9 mouse cellular contexts compared by ENCODE assay signal in the genomic region with DNA sequence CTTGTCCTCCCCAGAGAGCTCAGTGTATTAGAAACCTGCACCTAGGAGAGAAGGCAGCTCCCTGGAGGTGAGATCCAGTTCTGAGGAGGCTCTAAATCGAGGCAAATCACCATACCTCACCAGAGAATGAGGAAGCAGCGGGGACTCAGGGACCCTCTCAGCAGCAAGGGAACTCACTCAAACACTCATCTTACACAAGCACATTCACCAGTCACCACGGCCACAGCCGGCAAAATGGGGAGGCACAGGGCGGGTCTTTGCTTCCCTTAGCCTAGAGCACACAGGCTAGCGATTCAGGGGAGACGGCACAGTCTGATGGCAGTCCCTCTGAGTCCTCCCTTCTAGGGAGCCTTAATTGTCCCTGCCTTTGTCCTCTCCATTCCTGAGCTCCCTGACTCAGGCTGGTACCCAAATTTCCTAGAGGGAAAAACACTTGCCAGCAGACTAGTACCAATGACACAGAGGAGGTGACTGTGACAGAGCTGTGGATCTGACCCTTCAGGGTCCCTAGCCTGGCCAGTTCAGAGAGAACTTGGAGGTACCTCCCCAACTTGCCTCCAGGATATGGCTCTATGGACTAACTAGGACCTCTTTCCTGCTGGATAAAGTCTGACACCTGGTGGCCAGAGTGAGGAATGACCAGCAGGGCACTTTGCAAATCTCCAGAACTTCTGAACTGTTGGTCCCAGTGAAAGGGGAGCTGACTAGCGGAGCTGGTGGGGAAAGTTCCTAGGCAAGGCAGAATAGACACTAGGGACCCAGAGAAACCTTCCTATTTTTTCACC. TPM values are rescaled to one million over a fixed set of nuclear protein-coding genes. Genes with fewer than 3 reads are reported as not detected.
A peak's percentile ranks its signal among the peaks of the same experiment; 100 is the strongest.
DNase-seq lines count a peak whose midpoint lies in the region; ATAC-seq lines count a peak whose summit lies in the region.
"Had no signal": no experiment of that assay in that cellular context is flagged by ENCODE, and none has a peak within 500 bp of the region (broad histone marks: within the 10 kb centered on the region; RNA-seq: fewer than 3 reads in every experiment).

No protein-coding gene starts in this region.

- no peak for ATAC-seq in hindbrain, embryonic 11.5 days (ENCODE audit: low FRiP score)
- no peak for ATAC-seq in hindbrain, embryonic 13.5 days (ENCODE audit: low FRiP score)
- ATAC-seq in embryonic facial prominence, embryonic 11.5 days (replicated peaks; ENCODE audit: insufficient number of reproducible peaks, low FRiP score, low TSS enrichment, low read depth) = 0 out of 2 replicates have a peak, but pooled peaks have one; percentile 63
- peak; percentile 39 for ATAC-seq in stomach, embryonic 14.5 days (ENCODE audit: insufficient number of reproducible peaks, insufficient read depth, low FRiP score, low read depth)

- H3K4me3 ChIP-seq in hindbrain, embryonic 11.5 days (ENCODE audit: low read depth, low read length) = no peak overlapping the region
- no peak overlapping the region for H3K4me3 ChIP-seq in hindbrain, embryonic 13.5 days
- H3K4me3 ChIP-seq in embryonic facial prominence, embryonic 11.5 days (ENCODE audit: low read depth, low read length) = no peak overlapping the region
- no peak overlapping the region for H3K4me3 ChIP-seq in stomach, embryonic 14.5 days (ENCODE audit: low read depth, low read length)
- H3K4me3 ChIP-seq: embryonic facial prominence, embryonic 15.5 days had no signal

- H3K27ac ChIP-seq in hindbrain, embryonic 11.5 days (ENCODE audit: low read depth, low read length) = no peak overlapping the region
- no peak overlapping the region for H3K27ac ChIP-seq in hindbrain, embryonic 13.5 days
- H3K27ac ChIP-seq in embryonic facial prominence, embryonic 11.5 days (replicated peaks; ENCODE audit: low read depth, low read length) = no peak overlapping the region
- no peak overlapping the region for H3K27ac ChIP-seq in stomach, embryonic 14.5 days (ENCODE audit: low read length)
- H3K27ac ChIP-seq: embryonic facial prominence, embryonic 15.5 days had no signal

- peaks cover 6% of the 10 kb centered on the region; the same call in 1 of the 2 replicates for H3K4me1 ChIP-seq in hindbrain, embryonic 11.5 days (replicated peaks; ENCODE audit: control insufficient read depth, insufficient read depth, low read length)
- peaks cover 12% of the 10 kb centered on the region for H3K4me1 ChIP-seq in hindbrain, embryonic 13.5 days (replicated peaks)
- no peaks in the 10 kb centered on the region for H3K4me1 ChIP-seq in embryonic facial prominence, embryonic 11.5 days (ENCODE audit: control insufficient read depth, insufficient read depth, low read length)
- H3K4me1 ChIP-seq in stomach, embryonic 14.5 days (ENCODE audit: control insufficient read depth, insufficient read depth, low read length) = peaks cover 24% of the 10 kb centered on the region; the same call in 1 of the 2 replicates

- peak; percentile 85 for DNase-seq in hindbrain, embryonic 11.5 days (ENCODE audit: low spot score)
- peak; percentile 79 for DNase-seq in adrenal gland, adult 2 months
- DNase-seq in embryonic facial prominence, embryonic 11.5 days (ENCODE audit: low spot score) = peak; percentile 91
- peak; percentile 63 for DNase-seq in heart, postnatal 25 days (ENCODE audit: low spot score)
- DNase-seq in layer of hippocampus, postnatal 14 days (ENCODE audit: low spot score in 2 of 2) = peak; percentile 75 to 87
- DNase-seq in mesoderm, embryonic 11.5 days (ENCODE audit: low read depth, low spot score) = peak; percentile 87

- no peaks in the 10 kb centered on the region for H3K9me3 ChIP-seq in hindbrain, embryonic 11.5 days (ENCODE audit: control insufficient read depth, low read length)
- H3K9me3 ChIP-seq in hindbrain, embryonic 13.5 days = no peaks in the 10 kb centered on the region
- H3K9me3 ChIP-seq in embryonic facial prominence, embryonic 11.5 days (replicated peaks; ENCODE audit: control insufficient read depth, low read length) = no peaks in the 10 kb centered on the region
- H3K9me3 ChIP-seq in stomach, embryonic 14.5 days (ENCODE audit: control insufficient read depth, low read depth, low read length) = no peaks in the 10 kb centered on the region
- H3K9me3 ChIP-seq: embryonic facial prominence, embryonic 15.5 days had no signal

- no peaks in the 10 kb centered on the region for H3K36me3 ChIP-seq in hindbrain, embryonic 11.5 days (ENCODE audit: control insufficient read depth, insufficient read depth, low read length)
- H3K36me3 ChIP-seq in hindbrain, embryonic 13.5 days = no peaks in the 10 kb centered on the region
- no peaks in the 10 kb centered on the region for H3K36me3 ChIP-seq in embryonic facial prominence, embryonic 11.5 days (replicated peaks; ENCODE audit: control insufficient read depth, insufficient read depth, low read depth, low read length)
- H3K36me3 ChIP-seq in stomach, embryonic 14.5 days (ENCODE audit: control insufficient read depth, insufficient read depth, low read length) = no peaks in the 10 kb centered on the region

- WGBS in hindbrain, embryonic 11.5 days = 19% methylated on average over 8 of the region's 8 CpGs
- WGBS in hindbrain, embryonic 13.5 days = 20% methylated on average over 8 of the region's 8 CpGs
- WGBS in embryonic facial prominence, embryonic 11.5 days = 26% methylated on average over 8 of the region's 8 CpGs
- 17% methylated on average over 8 of the region's 8 CpGs for WGBS in stomach, embryonic 14.5 days

- no peaks in the 10 kb centered on the region for H3K27me3 ChIP-seq in hindbrain, embryonic 11.5 days (ENCODE audit: control insufficient read depth, insufficient read depth, low read length)
- peaks cover 44% of the 10 kb centered on the region for H3K27me3 ChIP-seq in hindbrain, embryonic 13.5 days
- 0 out of 2 replicates have a peak, but pooled peaks cover 2% of the 10 kb centered on the region for H3K27me3 ChIP-seq in embryonic facial prominence, embryonic 11.5 days (ENCODE audit: control insufficient read depth, insufficient read depth, low read length)
- H3K27me3 ChIP-seq in stomach, embryonic 14.5 days (ENCODE audit: control insufficient read depth, insufficient read depth, low read length) = no peaks in the 10 kb centered on the region
- H3K27me3 ChIP-seq: embryonic facial prominence, embryonic 15.5 days had no signal

- H3K9ac ChIP-seq in hindbrain, embryonic 11.5 days (ENCODE audit: low read depth, low read length) = no peak overlapping the region
- H3K9ac ChIP-seq in hindbrain, embryonic 13.5 days = no peak overlapping the region
- no peak overlapping the region for H3K9ac ChIP-seq in embryonic facial prominence, embryonic 11.5 days (replicated peaks; ENCODE audit: low read length)
- H3K9ac ChIP-seq in stomach, embryonic 14.5 days (replicated peaks; ENCODE audit: low read depth, low read length) = no peak overlapping the region; the same call in 1 of the 2 replicates
- H3K9ac ChIP-seq: embryonic facial prominence, embryonic 15.5 days had no signal

- H3K4me2 ChIP-seq in hindbrain, embryonic 11.5 days (replicated peaks; ENCODE audit: low read depth, low read length) = no peak overlapping the region
- no peak overlapping the region for H3K4me2 ChIP-seq in hindbrain, embryonic 13.5 days
- no peak overlapping the region for H3K4me2 ChIP-seq in embryonic facial prominence, embryonic 11.5 days (ENCODE audit: low read depth, low read length)
- H3K4me2 ChIP-seq in stomach, embryonic 14.5 days (replicated peaks; ENCODE audit: low read depth, low read length) = no peak overlapping the region
- H3K4me2 ChIP-seq: embryonic facial prominence, embryonic 15.5 days had no signal

- intact Hi-C loops in heart, postnatal 25 days (cut with DNase I) = loop anchor here (1.0 to 5.0 kb wide), 4 partner anchors 21 to 211 kb away; partner anchors contain the start of gene Pitpnm1

RNA-seq across cellular contexts. Expression of gene Pold4, which starts 3.6 kb away (rescaled TPM):
- polyA plus RNA-seq in hindbrain, embryonic 11.5 days (2014; fragmentation: Nextera tagmentation; extraction: Ambion mirVana) = 11.0 and 17.9 TPM in 2 replicates
- 19.7 and 20.2 TPM in 2 replicates for polyA plus RNA-seq in hindbrain, embryonic 13.5 days (2015; fragmentation: Nextera tagmentation; extraction: Ambion mirVana)
- 10 to 100 TPM; 41.9 to 52.3 TPM for total RNA-seq in adrenal gland, adult 2 months (2021)
- 112 and 146 TPM in 2 replicates for polyA plus RNA-seq in adrenal gland, adult 2 months (2012; rRNA removed)
- 12.7 and 13.0 TPM in 2 replicates for polyA plus RNA-seq in embryonic facial prominence, embryonic 11.5 days (2014; fragmentation: Nextera tagmentation; extraction: Ambion mirVana)
- 10 to 100 TPM in 1 of 2 experiments, 1 to 10 TPM in 1; 9.7 to 11.1 TPM for total RNA-seq in heart, postnatal 25 days (2021)
- 10 to 100 TPM; 11.9 to 13.5 TPM for total RNA-seq in layer of hippocampus, postnatal 14 days (2021)
- polyA plus RNA-seq in stomach, embryonic 14.5 days (2014; fragmentation: Nextera tagmentation; extraction: Ambion mirVana) = 25.5 and 26.3 TPM in 2 replicates

RNA-seq across cellular contexts. Expression of gene AC109138.7, which starts 13.9 kb away (rescaled TPM):
- not detected in 2 replicates for polyA plus RNA-seq in hindbrain, embryonic 11.5 days (2014; fragmentation: Nextera tagmentation; extraction: Ambion mirVana)
- not detected in 2 replicates for polyA plus RNA-seq in hindbrain, embryonic 13.5 days (2015; fragmentation: Nextera tagmentation; extraction: Ambion mirVana)
- not detected for total RNA-seq in adrenal gland, adult 2 months (2021)
- polyA plus RNA-seq in adrenal gland, adult 2 months (2012; rRNA removed) = not detected in 2 replicates
- not detected in 2 replicates for polyA plus RNA-seq in embryonic facial prominence, embryonic 11.5 days (2014; fragmentation: Nextera tagmentation; extraction: Ambion mirVana)
- total RNA-seq in heart, postnatal 25 days (2021) = not detected
- total RNA-seq in layer of hippocampus, postnatal 14 days (2021) = not detected
- not detected in 2 replicates for polyA plus RNA-seq in stomach, embryonic 14.5 days (2014; fragmentation: Nextera tagmentation; extraction: Ambion mirVana)
- polyA plus RNA-seq: embryonic facial prominence, embryonic 15.5 days had no signal

RNA-seq across cellular contexts. Expression of gene Clcf1, which starts 14.0 kb away (rescaled TPM):
- polyA plus RNA-seq in hindbrain, embryonic 11.5 days (2014; fragmentation: Nextera tagmentation; extraction: Ambion mirVana) = 0.82 and 0.90 TPM in 2 replicates
- 0.58 and 1.0 TPM in 2 replicates for polyA plus RNA-seq in hindbrain, embryonic 13.5 days (2015; fragmentation: Nextera tagmentation; extraction: Ambion mirVana)
- 1 to 10 TPM; 5.5 to 9.0 TPM for total RNA-seq in adrenal gland, adult 2 months (2021)
- 16.3 and 19.3 TPM in 2 replicates for polyA plus RNA-seq in adrenal gland, adult 2 months (2012; rRNA removed)
- 4.6 and 5.0 TPM in 2 replicates for polyA plus RNA-seq in embryonic facial prominence, embryonic 11.5 days (2014; fragmentation: Nextera tagmentation; extraction: Ambion mirVana)
- total RNA-seq in heart, postnatal 25 days (2021) = 1 to 10 TPM in 1 of 2 experiments, under 1 TPM in 1; 0.94 to 2.0 TPM
- under 1 TPM; 0.88 to 0.90 TPM for total RNA-seq in layer of hippocampus, postnatal 14 days (2021)
- 7.3 and 8.3 TPM in 2 replicates for polyA plus RNA-seq in stomach, embryonic 14.5 days (2014; fragmentation: Nextera tagmentation; extraction: Ambion mirVana)

RNA-seq across cellular contexts. Expression of gene Rad9a, which starts 26.6 kb away (rescaled TPM):
- polyA plus RNA-seq in hindbrain, embryonic 11.5 days (2014; fragmentation: Nextera tagmentation; extraction: Ambion mirVana) = 41.6 and 42.1 TPM in 2 replicates
- 20.4 and 24.6 TPM in 2 replicates for polyA plus RNA-seq in hindbrain, embryonic 13.5 days (2015; fragmentation: Nextera tagmentation; extraction: Ambion mirVana)
- 10 to 100 TPM in 1 of 2 experiments, 1 to 10 TPM in 1; 6.9 to 12.3 TPM for total RNA-seq in adrenal gland, adult 2 months (2021)
- polyA plus RNA-seq in adrenal gland, adult 2 months (2012; rRNA removed) = 16.4 and 17.2 TPM in 2 replicates
- polyA plus RNA-seq in embryonic facial prominence, embryonic 11.5 days (2014; fragmentation: Nextera tagmentation; extraction: Ambion mirVana) = 46.8 and 49.5 TPM in 2 replicates
- total RNA-seq in heart, postnatal 25 days (2021) = 1 to 10 TPM; 5.3 to 5.8 TPM
- total RNA-seq in layer of hippocampus, postnatal 14 days (2021) = 1 to 10 TPM; 6.6 to 6.7 TPM
- 33.3 and 33.5 TPM in 2 replicates for polyA plus RNA-seq in stomach, embryonic 14.5 days (2014; fragmentation: Nextera tagmentation; extraction: Ambion mirVana)

RNA-seq across cellular contexts. Expression of gene Ppp1ca, which starts 36.2 kb away (rescaled TPM):
- polyA plus RNA-seq in hindbrain, embryonic 11.5 days (2014; fragmentation: Nextera tagmentation; extraction: Ambion mirVana) = 868 and 927 TPM in 2 replicates
- polyA plus RNA-seq in hindbrain, embryonic 13.5 days (2015; fragmentation: Nextera tagmentation; extraction: Ambion mirVana) = 609 and 611 TPM in 2 replicates
- 100 to 1,000 TPM; 342 to 392 TPM for total RNA-seq in adrenal gland, adult 2 months (2021)
- 443 and 514 TPM in 2 replicates for polyA plus RNA-seq in adrenal gland, adult 2 months (2012; rRNA removed)
- 955 and 1,002 TPM in 2 replicates for polyA plus RNA-seq in embryonic facial prominence, embryonic 11.5 days (2014; fragmentation: Nextera tagmentation; extraction: Ambion mirVana)
- 100 to 1,000 TPM; 337 TPM for total RNA-seq in heart, postnatal 25 days (2021)
- 100 to 1,000 TPM; 281 TPM for total RNA-seq in layer of hippocampus, postnatal 14 days (2021)
- 759 and 780 TPM in 2 replicates for polyA plus RNA-seq in stomach, embryonic 14.5 days (2014; fragmentation: Nextera tagmentation; extraction: Ambion mirVana)

Comparison
In these comparisons a context has a peak if more than half of its experiments do, and no peak if none do; other contexts are left out.
1. ATAC-seq: peak in embryonic facial prominence, embryonic 11.5 days (single experiment) and stomach, embryonic 14.5 days (single experiment); none in hindbrain, embryonic 11.5 days (single experiment) and hindbrain, embryonic 13.5 days (single experiment).
2. Peak in every context shown above with its lines, with median percentiles within 50 percentile points of each other: DNase-seq.